Mouse (Mus musculus) lung, postnatal 36 days (tissue): Measurements from ENCODE around the gene Tcf25.

Experiments used
- DNase-seq: peaks from one replicate; pipeline ENCODE4 v3.0.0; 2022; ENCODE audit warnings: mixed read lengths

The Tcf25 gene

GRCm38 (mm10) chr8:123352118-123352517 is 21.4 kb upstream of the Tcf25 start:
- DNase-seq = no peak

GRCm38 (mm10) chr8:123352786-123353185 is 20.8 kb upstream of the Tcf25 start:
- peak; percentile 68 for DNase-seq

- DNase-seq = no peak
Observed at GRCm38 (mm10) chr8:123353216-123353615, 20.3 kb upstream of the Tcf25 start.

GRCm38 (mm10) chr8:123361082-123361739 is 12.3 kb upstream of the Tcf25 start:
- peak; percentile 87 for DNase-seq

- peak; percentile 96 for DNase-seq
Observed at GRCm38 (mm10) chr8:123374239-123374578, 656 bp downstream of the Tcf25 start.

GRCm38 (mm10) chr8:123375701-123376100 is 2.1 kb downstream of the Tcf25 start:
- DNase-seq = no peak

GRCm38 (mm10) chr8:123376106-123376505 is 2.6 kb downstream of the Tcf25 start:
- no peak for DNase-seq

- DNase-seq = no peak
Observed at GRCm38 (mm10) chr8:123381711-123382110, 8.2 kb downstream of the Tcf25 start.

GRCm38 (mm10) chr8:123382516-123382915 is 9.0 kb downstream of the Tcf25 start:
- peak; percentile 28 for DNase-seq

GRCm38 (mm10) chr8:123384883-123385540 is 11.5 kb downstream of the Tcf25 start:
- DNase-seq = no peak

GRCm38 (mm10) chr8:123387041-123387440 is 13.5 kb downstream of the Tcf25 start:
- no peak for DNase-seq

- DNase-seq = no peak
Observed at GRCm38 (mm10) chr8:123387801-123388200, 14.2 kb downstream of the Tcf25 start.

GRCm38 (mm10) chr8:123389026-123389425 is 15.5 kb downstream of the Tcf25 start:
- peak; percentile 72 for DNase-seq

GRCm38 (mm10) chr8:123398308-123398707 is 24.8 kb downstream of the Tcf25 start:
- DNase-seq = no peak

- no peak for DNase-seq
Observed at GRCm38 (mm10) chr8:123401936-123402335, 28.4 kb downstream of the Tcf25 start.

- no peak for DNase-seq
Observed at GRCm38 (mm10) chr8:123402730-123403326, 29.3 kb downstream of the Tcf25 start.

- DNase-seq = no peak
Observed at GRCm38 (mm10) chr8:123404521-123404920, 31.0 kb downstream of the Tcf25 start.

GRCm38 (mm10) chr8:123406786-123407185 is 33.2 kb downstream of the Tcf25 start, which contains the start of gene Mc1r:
Gene Mc1r (plus strand): TSS chr8:123407107.
- peak; percentile 71 for DNase-seq

- no peak for DNase-seq
Observed at GRCm38 (mm10) chr8:123407612-123408011, 34.1 kb downstream of the Tcf25 start.

- no peak for DNase-seq
Observed at GRCm38 (mm10) chr8:123408586-123409544, 35.3 kb downstream of the Tcf25 start.

GRCm38 (mm10) chr8:123410049-123410587 is 36.6 kb downstream of the Tcf25 start:
- DNase-seq = peak; percentile 20

- DNase-seq = no peak
Observed at GRCm38 (mm10) chr8:123410788-123411187, 37.2 kb downstream of the Tcf25 start.

- peak; percentile 40 for DNase-seq
Observed at GRCm38 (mm10) chr8:123411246-123411645, 37.7 kb downstream of the Tcf25 start, which contains the start of gene Tubb3. Gene Tubb3 (plus strand): TSS chr8:123411424.
